8 mouse cellular contexts compared by ENCODE assay signal in the genomic region with DNA sequence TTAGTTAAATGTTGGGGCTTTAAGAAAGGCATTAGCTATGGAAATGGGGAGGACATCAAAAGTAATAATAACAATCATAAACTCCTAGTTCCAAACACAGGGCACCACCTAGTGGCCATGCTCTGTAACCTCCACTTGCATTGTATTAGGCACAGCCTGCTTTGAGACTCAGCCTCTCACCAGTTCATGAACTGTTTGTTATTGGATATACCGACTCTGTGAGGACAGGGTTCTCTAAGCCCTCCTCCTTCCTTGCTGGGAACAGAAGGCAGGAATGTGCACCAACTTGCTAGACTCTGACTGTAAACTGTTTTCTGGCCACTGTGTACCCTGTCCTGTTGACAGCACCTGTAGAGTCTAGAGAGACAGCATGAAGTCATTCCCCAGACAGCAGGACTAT.
A peak's percentile ranks its signal among the peaks of the same experiment; 100 is the strongest.
DNase-seq lines count a peak whose midpoint lies in the region; ATAC-seq and TF ChIP-seq lines count a peak whose summit lies in the region.

No protein-coding gene starts in this region.

- ATAC-seq in midbrain, embryonic 16.5 days = no peak; the same call in 1 of the 2 replicates
- 0 out of 2 replicates have a peak, but pooled peaks have one; percentile 51 for ATAC-seq in heart, postnatal 0 days (ENCODE audit: insufficient read depth, low read depth)
- ATAC-seq in limb, embryonic 14.5 days (ENCODE audit: low FRiP score, low read depth) = peak; percentile 68; the same call in 1 of the 2 replicates
- ATAC-seq in neural tube, embryonic 14.5 days (ENCODE audit: low read depth) = peak; percentile 24

- H3K9ac ChIP-seq in midbrain, embryonic 16.5 days (ENCODE audit: low read depth, low read length) = no peak overlapping the region
- no peak overlapping the region for H3K9ac ChIP-seq in heart, postnatal 0 days (replicated peaks; ENCODE audit: low read depth, low read length)
- no peak overlapping the region for H3K9ac ChIP-seq in limb, embryonic 14.5 days (ENCODE audit: low read depth, low read length, severe bottlenecking)
- H3K9ac ChIP-seq in neural tube, embryonic 14.5 days (replicated peaks; ENCODE audit: low read depth, low read length) = no peak overlapping the region

- H3K9me3 ChIP-seq in midbrain, embryonic 10.5 days (replicated peaks) = peaks cover 11% of the 10 kb centered on the region
- H3K9me3 ChIP-seq in midbrain, embryonic 16.5 days (replicated peaks; ENCODE audit: control insufficient read depth, low read length, poor library complexity, severe bottlenecking) = no peaks in the 10 kb centered on the region; the same call in 1 of the 2 replicates
- no peaks in the 10 kb centered on the region for H3K9me3 ChIP-seq in heart, postnatal 0 days (replicated peaks; ENCODE audit: control insufficient read depth, low read length)
- no peaks in the 10 kb centered on the region for H3K9me3 ChIP-seq in limb, embryonic 14.5 days (ENCODE audit: control insufficient read depth, low read length)
- H3K9me3 ChIP-seq in neural tube, embryonic 14.5 days (ENCODE audit: control insufficient read depth, low read length) = peaks cover 5% of the 10 kb centered on the region; the same call in 1 of the 2 replicates

- TF ChIP-seq POLR2A in limb, embryonic 14.5 days (IDR thresholded peaks at IDR 0.05; ENCODE audit: borderline replicate concordance, extremely low read depth, insufficient read depth, insufficient read length) = no peak

- peak; percentile 87 for TF ChIP-seq CTCF in heart, postnatal 0 days (IDR thresholded peaks at IDR 0.05; ENCODE audit: low read depth)

- H3K4me2 ChIP-seq in midbrain, embryonic 16.5 days (ENCODE audit: low read length) = no peak overlapping the region
- no peak overlapping the region for H3K4me2 ChIP-seq in heart, postnatal 0 days (ENCODE audit: low read depth, low read length)
- no peak overlapping the region for H3K4me2 ChIP-seq in limb, embryonic 14.5 days (replicated peaks; ENCODE audit: low read depth, low read length, severe bottlenecking)
- no peak overlapping the region for H3K4me2 ChIP-seq in neural tube, embryonic 14.5 days (ENCODE audit: low read depth, low read length)

- DNase-seq in midbrain, embryonic 10.5 days (ENCODE audit: low spot score) = peak; percentile 47
- DNase-seq in NIH3T3 (ENCODE audit: low read depth) = peak; percentile 85
- DNase-seq in cerebellum, postnatal 25 days = peak; percentile 64 to 82
- peak; percentile 59 for DNase-seq in heart, postnatal 0 days (ENCODE audit: low spot score)
- peak; percentile 78 for DNase-seq in limb, embryonic 14.5 days (ENCODE audit: low spot score)
- DNase-seq in yolk sac, embryonic 10.5 days (ENCODE audit: low spot score) = no peak

- 0 out of 2 replicates have a peak, but pooled peaks cover under 1% of the 10 kb centered on the region for H3K4me1 ChIP-seq in midbrain, embryonic 10.5 days
- no peaks in the 10 kb centered on the region for H3K4me1 ChIP-seq in midbrain, embryonic 16.5 days (ENCODE audit: control insufficient read depth, insufficient read depth, low read length)
- no peaks in the 10 kb centered on the region for H3K4me1 ChIP-seq in heart, postnatal 0 days (ENCODE audit: control insufficient read depth, insufficient read depth)
- H3K4me1 ChIP-seq in limb, embryonic 14.5 days (ENCODE audit: control insufficient read depth, insufficient read depth, low read length) = no peaks in the 10 kb centered on the region
- H3K4me1 ChIP-seq in neural tube, embryonic 14.5 days (ENCODE audit: control insufficient read depth, insufficient read depth, low read length) = no peaks in the 10 kb centered on the region

- 70% methylated on average over 1 of the region's 1 CpGs for WGBS in midbrain, embryonic 10.5 days
- WGBS in midbrain, embryonic 16.5 days = 37% methylated on average over 1 of the region's 1 CpGs
- 44% methylated on average over 1 of the region's 1 CpGs for WGBS in heart, postnatal 0 days
- WGBS in limb, embryonic 14.5 days = 24% methylated on average over 1 of the region's 1 CpGs
- WGBS in neural tube, embryonic 14.5 days = 52% methylated on average over 1 of the region's 1 CpGs

- H3K27ac ChIP-seq in midbrain, embryonic 10.5 days (replicated peaks) = no peak overlapping the region
- no peak overlapping the region for H3K27ac ChIP-seq in midbrain, embryonic 16.5 days (ENCODE audit: low read length)
- no peak overlapping the region for H3K27ac ChIP-seq in heart, postnatal 0 days (ENCODE audit: low read depth)
- H3K27ac ChIP-seq in limb, embryonic 14.5 days (replicated peaks; ENCODE audit: low read depth, low read length) = no peak overlapping the region
- H3K27ac ChIP-seq in neural tube, embryonic 14.5 days (ENCODE audit: low read depth, low read length) = no peak overlapping the region

- no peaks in the 10 kb centered on the region for H3K27me3 ChIP-seq in midbrain, embryonic 10.5 days (ENCODE audit: low read depth, poor library complexity, severe bottlenecking)
- H3K27me3 ChIP-seq in midbrain, embryonic 16.5 days (ENCODE audit: control insufficient read depth, insufficient read depth, low read depth, low read length) = no peaks in the 10 kb centered on the region
- H3K27me3 ChIP-seq in heart, postnatal 0 days (ENCODE audit: control insufficient read depth, insufficient read depth, low read length) = no peaks in the 10 kb centered on the region
- no peaks in the 10 kb centered on the region for H3K27me3 ChIP-seq in limb, embryonic 14.5 days (ENCODE audit: control insufficient read depth, insufficient read depth, low read length)
- no peaks in the 10 kb centered on the region for H3K27me3 ChIP-seq in neural tube, embryonic 14.5 days (ENCODE audit: control insufficient read depth, insufficient read depth, low read length)

- H3K36me3 ChIP-seq in midbrain, embryonic 10.5 days = peaks cover 90% of the 10 kb centered on the region
- peaks cover 42% of the 10 kb centered on the region for H3K36me3 ChIP-seq in midbrain, embryonic 16.5 days (ENCODE audit: control insufficient read depth, insufficient read depth, low read length)
- peaks cover 74% of the 10 kb centered on the region for H3K36me3 ChIP-seq in heart, postnatal 0 days (replicated peaks; ENCODE audit: control insufficient read depth, insufficient read depth, low read length)
- H3K36me3 ChIP-seq in limb, embryonic 14.5 days (ENCODE audit: control insufficient read depth, insufficient read depth, low read length) = peaks cover 77% of the 10 kb centered on the region
- peaks cover 42% of the 10 kb centered on the region for H3K36me3 ChIP-seq in neural tube, embryonic 14.5 days (ENCODE audit: control insufficient read depth, insufficient read depth, low read length)

- H3K4me3 ChIP-seq in midbrain, embryonic 10.5 days = no peak overlapping the region
- H3K4me3 ChIP-seq in midbrain, embryonic 16.5 days (ENCODE audit: low read depth, low read length) = no peak overlapping the region
- H3K4me3 ChIP-seq in heart, postnatal 0 days (ENCODE audit: low read depth, low read length) = no peak overlapping the region
- no peak overlapping the region for H3K4me3 ChIP-seq in limb, embryonic 14.5 days (replicated peaks; ENCODE audit: low read length)
- H3K4me3 ChIP-seq in neural tube, embryonic 14.5 days (ENCODE audit: low read depth, low read length) = no peak overlapping the region

- TF ChIP-seq EP300 in heart, postnatal 0 days (IDR thresholded peaks at IDR 0.05; ENCODE audit: low read depth) = no peak
